Mouse (Mus musculus) cerebellum, adult 2 months (tissue): Measurements from ENCODE around the gene Trpc6. TPM values are rescaled to one million over a fixed set of nuclear protein-coding genes. Genes with fewer than 3 reads are reported as not detected.

Source experiments
- DNase-seq, 2 experiments: peaks; one replicate each; pipeline ENCODE4 v3.0.0; 2021
- H3K27ac ChIP-seq: fragments of 200-500 bp; 2 replicates; pipeline ENCODE4 v1.5.1; 2012; ENCODE audit warnings: low read length, control low read depth, inconsistent platforms; ENCODE audit not compliant: insufficient read depth
- H3K27me3 ChIP-seq: fragments of 200-500 bp; 2 replicates; pipeline ENCODE4 v1.6.1; 2012; ENCODE audit warnings: inconsistent platforms, mild to moderate bottlenecking, low read length, moderate library complexity; ENCODE audit not compliant: control insufficient read depth, insufficient read depth
- H3K4me1 ChIP-seq: fragments of 200-500 bp; 2 replicates; pipeline ENCODE4 v1.6.1; 2011; ENCODE audit warnings: low read length; ENCODE audit not compliant: control insufficient read depth, insufficient read depth
- H3K4me3 ChIP-seq: fragments of 200-500 bp; replicated peaks from 2 replicates; pipeline ENCODE3; 2011; ENCODE audit warnings: mild to moderate bottlenecking, low read depth, low read length, control low read depth; ENCODE audit not compliant: insufficient read depth
- CTCF ChIP-seq: fragments of 200-500 bp; IDR thresholded peaks from 2 replicates; pipeline ENCODE4 v1.5.1; 2011; ENCODE audit warnings: low read depth, mild to moderate bottlenecking, control low read depth, low read length, moderate library complexity, borderline replicate concordance; ENCODE audit not compliant: insufficient read depth
- POLR2A ChIP-seq: fragments of 200-500 bp; IDR thresholded peaks from 2 replicates; pipeline ENCODE4 v1.6.1; 2011; ENCODE audit warnings: low read length, control low read depth, borderline replicate concordance; ENCODE audit not compliant: insufficient read depth
- WGBS: fragments of 180-500 bp; shearing (Covaris S2); methylation state at CpG from one replicate; pipeline ENCODE4 v1.1.7; 2018; 5-methylcytosine and 5-hydroxymethylcytosine counted together
- polyA plus RNA-seq: library from polyadenylated mRNA; depleted of rRNA; stranded (reverse); fragments of >200 nt; gene quantifications from 2 replicates; pipeline ENCODE4 v1.2.3, GENCODE M21; 2012

Gene Trpc6
- polyA plus RNA-seq, 1 experiment = 0.74 TPM

DNA sequence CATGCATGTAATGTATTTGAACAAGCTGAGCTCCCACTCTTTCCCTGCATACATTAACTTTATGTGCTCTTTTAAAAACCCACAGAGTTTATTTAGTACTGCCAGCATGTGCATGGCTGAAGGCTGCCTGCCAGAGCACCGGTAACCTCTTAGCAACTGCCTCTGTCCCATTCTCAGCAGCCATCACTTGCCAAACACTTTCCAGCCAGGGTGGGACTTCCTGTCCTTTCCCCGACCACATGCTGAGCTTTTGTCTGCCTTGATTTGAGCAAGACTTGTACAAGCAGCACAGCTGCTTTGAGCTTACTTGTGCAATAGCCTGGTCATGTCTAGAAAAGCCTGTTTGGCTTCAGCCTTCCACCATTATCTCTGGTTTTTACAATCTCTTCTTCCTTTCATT, 90.4 kb downstream of the Trpc6 start:
- 1% methylated on average over 2 of the region's 2 CpGs for WGBS
- TF ChIP-seq CTCF (no peak), POLR2A (no peak)
- no peak for DNase-seq
- H3K27me3 ChIP-seq = no peaks in the 10 kb centered on the region
- H3K4me1 ChIP-seq = no peaks in the 10 kb centered on the region; the same call in 1 of the 2 replicates
- no peak overlapping the region for H3K4me3 ChIP-seq
- no peak overlapping the region for H3K27ac ChIP-seq

DNA sequence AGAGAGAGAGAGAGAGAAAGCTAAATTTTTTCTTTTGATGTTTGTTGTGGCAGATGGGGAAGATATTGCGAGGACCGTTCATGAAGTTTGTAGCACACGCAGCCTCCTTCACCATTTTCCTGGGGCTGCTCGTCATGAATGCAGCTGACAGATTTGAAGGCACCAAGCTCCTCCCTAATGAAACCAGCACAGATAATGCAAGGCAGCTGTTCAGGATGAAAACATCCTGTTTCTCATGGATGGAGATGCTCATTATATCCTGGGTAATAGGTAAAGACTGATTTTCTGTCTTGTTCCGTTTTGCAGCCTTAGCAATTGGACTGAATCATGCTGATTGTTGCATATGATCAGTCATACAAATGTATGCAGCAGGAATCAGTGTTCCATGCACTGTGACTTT, 99.5 kb downstream of the Trpc6 start:
- no peak for DNase-seq
- no peaks in the 10 kb centered on the region for H3K27me3 ChIP-seq
- WGBS = 55% methylated on average over 5 of the region's 5 CpGs
- H3K27ac ChIP-seq = no peak overlapping the region
- no peaks in the 10 kb centered on the region for H3K4me1 ChIP-seq
- H3K4me3 ChIP-seq = no peak overlapping the region
- TF ChIP-seq POLR2A = no peak
- TF ChIP-seq CTCF = no peak

DNA sequence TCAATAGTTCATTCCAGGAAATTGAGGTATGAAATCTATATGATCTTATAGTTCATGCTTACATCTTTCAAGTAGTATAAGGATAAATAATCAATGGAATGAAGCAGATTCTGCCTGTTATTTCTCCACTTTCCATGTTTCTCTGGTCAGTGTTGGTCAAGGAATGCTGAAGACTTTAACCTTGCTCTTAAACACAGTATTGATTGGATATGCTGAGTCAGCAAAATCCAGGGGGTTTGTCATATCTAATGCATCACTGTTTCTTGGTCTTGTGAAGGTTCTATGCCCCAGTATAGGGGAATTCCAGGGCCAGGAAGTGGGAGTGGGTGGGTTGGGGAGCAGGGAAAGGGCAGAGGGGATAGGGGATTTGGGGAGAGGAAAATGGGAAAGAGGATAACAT, 111.4 kb downstream of the Trpc6 start:
- Histone ChIP-seq H3K4me3 (no peak overlapping the region), H3K27me3 (no peaks in the 10 kb centered on the region), H3K27ac (no peak overlapping the region), H3K4me1 (no peaks in the 10 kb centered on the region)
- no peak for TF ChIP-seq CTCF
- TF ChIP-seq POLR2A = no peak
- DNase-seq = no peak

DNA sequence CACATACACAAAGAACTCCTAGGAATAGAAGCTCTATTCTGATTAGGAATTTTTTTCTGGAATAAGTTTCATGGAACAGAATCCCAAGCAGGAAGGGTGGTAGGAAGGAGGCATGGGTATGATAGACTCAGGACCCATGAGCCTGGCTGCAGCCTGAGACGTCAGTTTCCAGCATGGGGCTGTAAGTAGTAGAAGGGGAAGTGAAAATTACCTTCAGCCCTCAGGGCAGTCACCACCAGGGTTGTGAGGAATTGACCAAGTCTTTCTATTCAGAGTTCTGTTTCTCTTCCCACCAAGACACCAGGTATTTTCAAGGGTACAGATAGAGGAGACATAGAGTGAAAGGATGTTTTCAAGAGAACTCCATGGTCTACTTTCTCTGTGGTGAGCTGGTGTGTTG, 129.0 kb downstream of the Trpc6 start:
- 79% methylated on average over 1 of the region's 1 CpGs for WGBS
- no peak for DNase-seq
- TF ChIP-seq CTCF (no peak), POLR2A (no peak)
- H3K4me3 ChIP-seq = no peak overlapping the region
- H3K27ac ChIP-seq = no peak overlapping the region
- H3K27me3 ChIP-seq = no peaks in the 10 kb centered on the region
- no peaks in the 10 kb centered on the region for H3K4me1 ChIP-seq

DNA sequence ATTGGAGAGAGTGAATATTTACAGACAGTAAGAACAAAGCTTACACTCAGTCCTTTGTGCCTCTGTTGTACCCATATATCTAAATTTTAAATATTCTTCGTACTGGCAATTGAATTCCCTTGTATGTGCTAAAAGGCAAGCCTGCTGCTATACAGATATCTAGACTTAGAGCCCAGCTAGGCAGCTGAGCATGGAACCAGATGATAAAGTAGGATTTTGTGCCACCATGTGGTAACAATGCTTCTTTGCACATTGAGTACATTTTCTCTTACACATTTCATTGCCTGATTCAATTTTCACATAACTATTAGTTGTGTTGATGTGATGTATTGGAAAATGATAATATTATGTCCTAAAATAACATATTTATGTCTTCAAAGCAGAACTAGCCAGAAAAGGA, 132.7 kb downstream of the Trpc6 start:
- Histone ChIP-seq H3K4me3 (no peak overlapping the region), H3K27ac (no peak overlapping the region), H3K27me3 (no peaks in the 10 kb centered on the region), H3K4me1 (no peaks in the 10 kb centered on the region)
- no peak for DNase-seq
- no peak for TF ChIP-seq CTCF
- no peak for TF ChIP-seq POLR2A
- 62% methylated on average over 1 of the region's 1 CpGs for WGBS

DNA sequence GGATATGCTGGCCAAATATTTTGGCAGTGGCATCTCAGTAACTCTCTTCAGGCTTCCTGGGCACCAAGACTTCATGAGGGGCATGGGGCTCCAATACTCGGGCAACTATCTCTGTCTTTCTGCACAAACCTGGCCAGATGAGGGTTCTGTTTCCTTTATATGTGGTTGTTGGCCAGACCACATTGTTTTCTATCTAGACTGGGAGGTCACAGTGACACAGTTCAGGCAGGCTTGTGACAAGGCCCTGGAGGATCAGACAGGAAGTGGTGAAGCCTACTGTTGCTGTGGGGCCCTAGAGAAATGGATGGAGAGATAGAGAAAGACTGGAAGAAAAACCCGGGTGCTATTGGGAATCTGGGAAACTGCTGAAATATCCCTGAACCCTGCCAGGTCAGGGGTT, 149.2 kb downstream of the Trpc6 start:
- whole genome bisulfite sequencing = 84% methylated on average over 2 of the region's 2 CpGs
- Histone ChIP-seq H3K27ac (no peak overlapping the region), H3K4me3 (no peak overlapping the region), H3K27me3 (no peaks in the 10 kb centered on the region), H3K4me1 (no peaks in the 10 kb centered on the region)
- TF ChIP-seq CTCF (no peak), POLR2A (no peak)
- no peak for DNase-seq

DNA sequence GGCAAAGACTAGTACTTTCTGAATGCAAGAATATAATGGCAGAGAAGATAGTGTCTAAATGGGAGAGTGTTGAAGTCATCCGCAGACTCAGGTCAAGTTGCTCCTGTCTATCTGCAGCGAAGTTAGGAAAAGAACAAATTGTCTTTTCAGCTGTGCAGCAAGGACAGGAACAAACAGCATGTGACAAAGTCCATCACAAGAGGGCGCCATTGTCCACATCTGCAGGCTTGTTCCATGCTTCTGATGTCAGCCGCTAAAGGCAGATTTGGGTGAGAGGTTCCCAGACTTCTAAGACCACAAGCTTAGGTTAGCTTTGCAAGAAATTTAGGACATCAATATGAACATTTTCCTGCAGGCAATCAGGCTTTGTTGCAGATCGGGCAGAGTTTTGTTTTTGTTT, 156.7 kb downstream of the Trpc6 start:
- peak; percentile 41 to 69 for DNase-seq
- TF ChIP-seq CTCF (peak; percentile 90), POLR2A (no peak)
- no peaks in the 10 kb centered on the region for H3K4me1 ChIP-seq
- no peaks in the 10 kb centered on the region for H3K27me3 ChIP-seq
- H3K27ac ChIP-seq = no peak overlapping the region
- 30% methylated on average over 5 of the region's 5 CpGs for WGBS
- H3K4me3 ChIP-seq = no peak overlapping the region

DNA sequence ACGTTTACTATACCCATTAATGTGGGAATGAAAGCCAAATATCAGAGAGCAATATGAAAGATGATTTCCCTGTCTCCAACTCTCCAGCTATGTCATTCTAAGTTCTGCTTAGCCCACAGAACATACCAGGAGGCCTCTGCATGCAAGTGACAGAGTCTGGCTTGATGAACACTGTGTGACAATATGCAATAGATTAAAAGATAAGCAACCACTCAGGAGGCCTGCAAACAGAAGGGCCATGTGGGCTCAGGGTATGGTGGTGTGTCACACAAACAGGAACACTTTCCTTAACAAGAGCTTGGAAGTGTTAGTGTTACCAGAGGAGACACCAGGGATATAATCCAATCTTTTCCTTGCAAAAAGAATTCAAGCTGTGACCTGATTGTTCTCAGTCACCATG, 159.6 kb downstream of the Trpc6 start:
- 78% methylated on average over 1 of the region's 1 CpGs for WGBS
- H3K27me3 ChIP-seq = no peaks in the 10 kb centered on the region

More for the DNA sequence above, 159.6 kb downstream of the Trpc6 start:
- TF ChIP-seq POLR2A (no peak), CTCF (no peak)
- Histone ChIP-seq H3K4me3 (no peak overlapping the region), H3K27ac (no peak overlapping the region), H3K4me1 (no peaks in the 10 kb centered on the region)
- no peak for DNase-seq
